In the genomic region with DNA sequence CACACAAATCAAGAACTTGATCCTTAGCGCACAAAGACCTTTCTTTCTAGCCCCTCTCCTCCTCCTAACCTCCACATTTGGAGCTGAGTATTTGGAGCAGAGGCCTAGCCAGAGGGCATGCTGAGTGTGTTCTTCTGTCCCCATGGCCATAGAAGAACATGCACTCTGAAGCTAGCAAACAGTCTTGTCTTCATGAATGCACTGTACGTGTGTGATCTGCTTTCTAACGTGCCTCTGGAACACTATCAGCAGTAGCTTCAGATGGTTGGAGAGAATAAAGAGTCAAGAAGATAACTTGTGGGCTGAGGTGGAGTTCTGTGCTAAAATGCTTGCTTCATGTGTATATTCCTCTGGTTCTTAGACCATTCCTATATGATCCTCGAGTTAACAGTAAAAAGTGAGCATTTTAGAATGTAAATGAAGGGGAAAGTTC, we compare ENCODE assay signal across 9 mouse cellular contexts. TPM values are rescaled to one million over a fixed set of nuclear protein-coding genes. Genes with fewer than 3 reads are reported as not detected.
DNase-seq lines count a peak whose midpoint lies in the region; ATAC-seq and TF ChIP-seq lines count a peak whose summit lies in the region.
"Had no signal": no experiment of that assay in that cellular context is flagged by ENCODE, and none has a peak within 500 bp of the region (broad histone marks: within the 10 kb centered on the region; RNA-seq: fewer than 3 reads in every experiment).

No protein-coding gene starts in this region.

- ATAC-seq in heart, embryonic 15.5 days (replicated peaks; ENCODE audit: insufficient number of reproducible peaks, insufficient read depth, low FRiP score, low read depth): no peak
- ATAC-seq in limb, embryonic 11.5 days (ENCODE audit: insufficient number of reproducible peaks, low FRiP score, low TSS enrichment, low read depth): no peak
- ATAC-seq in midbrain, embryonic 16.5 days: no peak

- DNase-seq in heart, adult 11 months: no peak
- no peak for DNase-seq in spleen, adult 2 months (ENCODE audit: low read depth in 1 of 2, low spot score in 2 of 2)
- no peak for DNase-seq in spleen, adult 12 weeks (ENCODE audit: low spot score)
- no peak for DNase-seq in limb, embryonic 11.5 days (ENCODE audit: low spot score)
- DNase-seq in cerebellum, postnatal 14 days: no peak
- DNase-seq: adrenal gland, postnatal 25 days had no signal

- no peak overlapping the region for H3K4me3 ChIP-seq in heart, embryonic 15.5 days
- H3K4me3 ChIP-seq in spleen, adult 2 months (ENCODE audit: extremely low read depth, insufficient read depth, insufficient read length): no peak overlapping the region
- no peak overlapping the region for H3K4me3 ChIP-seq in limb, embryonic 11.5 days (ENCODE audit: low read depth, low read length)
- no peak overlapping the region for H3K4me3 ChIP-seq in olfactory bulb, adult 2 months (ENCODE audit: insufficient read depth, low read depth, low read length)
- H3K4me3 ChIP-seq in midbrain, embryonic 16.5 days (ENCODE audit: low read depth, low read length): no peak overlapping the region

- H3K9me3 ChIP-seq in heart, embryonic 15.5 days (replicated peaks): no peaks in the 10 kb centered on the region
- H3K9me3 ChIP-seq in limb, embryonic 11.5 days (ENCODE audit: control insufficient read depth, low read length): no peaks in the 10 kb centered on the region
- H3K9me3 ChIP-seq in midbrain, embryonic 16.5 days (replicated peaks; ENCODE audit: control insufficient read depth, low read length, poor library complexity, severe bottlenecking): no peaks in the 10 kb centered on the region

- WGBS in heart, embryonic 15.5 days: 47% methylated on average over 4 of the region's 4 CpGs
- WGBS in spleen, adult 2 months: 75% methylated on average over 4 of the region's 4 CpGs
- 63% methylated on average over 4 of the region's 4 CpGs for WGBS in limb, embryonic 11.5 days
- 69% methylated on average over 4 of the region's 4 CpGs for WGBS in olfactory bulb, adult 2 months
- 62% methylated on average over 4 of the region's 4 CpGs for WGBS in midbrain, embryonic 16.5 days

- H3K4me2 ChIP-seq in heart, embryonic 15.5 days: no peak overlapping the region
- no peak overlapping the region for H3K4me2 ChIP-seq in limb, embryonic 11.5 days (ENCODE audit: low read depth, severe bottlenecking)
- no peak overlapping the region for H3K4me2 ChIP-seq in midbrain, embryonic 16.5 days (ENCODE audit: low read length)

- peak overlapping the region; percentile 72 for H3K27ac ChIP-seq in heart, embryonic 15.5 days
- H3K27ac ChIP-seq in spleen, adult 2 months (ENCODE audit: insufficient read depth, low read length): 0 out of 2 replicates have a peak overlapping the region, but pooled peaks have one; percentile 11
- peak overlapping the region; percentile 91 for H3K27ac ChIP-seq in limb, embryonic 11.5 days (replicated peaks; ENCODE audit: low read depth, low read length)
- peak overlapping the region; percentile 32; the same call in 1 of the 2 replicates for H3K27ac ChIP-seq in olfactory bulb, adult 2 months (ENCODE audit: insufficient read depth, low read depth, low read length)
- H3K27ac ChIP-seq in midbrain, embryonic 16.5 days (ENCODE audit: low read length): no peak overlapping the region

- no peak for TF ChIP-seq CTCF in spleen, adult 2 months (IDR thresholded peaks at IDR 0.05; ENCODE audit: extremely low read depth, insufficient read depth, insufficient read length, insufficient replicate concordance)
- TF ChIP-seq CTCF in olfactory bulb, adult 2 months (IDR thresholded peaks at IDR 0.05; ENCODE audit: insufficient read depth, low read depth, low read length): no peak

- peaks cover 56% of the 10 kb centered on the region for H3K4me1 ChIP-seq in heart, embryonic 15.5 days (replicated peaks)
- H3K4me1 ChIP-seq in spleen, adult 2 months (ENCODE audit: control insufficient read depth, insufficient read depth, insufficient read length): no peaks in the 10 kb centered on the region
- H3K4me1 ChIP-seq in limb, embryonic 11.5 days (ENCODE audit: control insufficient read depth, insufficient read depth, low read length): peaks cover 57% of the 10 kb centered on the region
- peaks cover 17% of the 10 kb centered on the region for H3K4me1 ChIP-seq in olfactory bulb, adult 2 months (ENCODE audit: control insufficient read depth, insufficient read depth, low read length)
- H3K4me1 ChIP-seq in midbrain, embryonic 16.5 days (ENCODE audit: control insufficient read depth, insufficient read depth, low read length): no peaks in the 10 kb centered on the region

- no peak for TF ChIP-seq POLR2A in spleen, adult 2 months (IDR thresholded peaks at IDR 0.05; ENCODE audit: low read depth, low read length)
- TF ChIP-seq POLR2A in olfactory bulb, adult 2 months (IDR thresholded peaks at IDR 0.05; ENCODE audit: insufficient read depth, low read depth, low read length): no peak

- H3K9ac ChIP-seq in heart, embryonic 15.5 days: no peak overlapping the region
- H3K9ac ChIP-seq in limb, embryonic 11.5 days (ENCODE audit: low read length): no peak overlapping the region; the same call in 1 of the 2 replicates
- H3K9ac ChIP-seq in midbrain, embryonic 16.5 days (ENCODE audit: low read depth, low read length): no peak overlapping the region

- no peaks in the 10 kb centered on the region for H3K27me3 ChIP-seq in heart, embryonic 15.5 days
- H3K27me3 ChIP-seq in spleen, adult 2 months (ENCODE audit: control insufficient read depth, insufficient read depth, low read length): no peaks in the 10 kb centered on the region
- no peaks in the 10 kb centered on the region for H3K27me3 ChIP-seq in limb, embryonic 11.5 days (ENCODE audit: control insufficient read depth, insufficient read depth, low read length)
- no peaks in the 10 kb centered on the region for H3K27me3 ChIP-seq in midbrain, embryonic 16.5 days (ENCODE audit: control insufficient read depth, insufficient read depth, low read depth, low read length)

- H3K36me3 ChIP-seq in heart, embryonic 15.5 days: no peaks in the 10 kb centered on the region; the same call in 1 of the 2 replicates
- H3K36me3 ChIP-seq in spleen, adult 2 months (ENCODE audit: control insufficient read depth, insufficient read depth, low read length): no peaks in the 10 kb centered on the region
- H3K36me3 ChIP-seq in limb, embryonic 11.5 days (ENCODE audit: control insufficient read depth, insufficient read depth, low read length): no peaks in the 10 kb centered on the region
- no peaks in the 10 kb centered on the region for H3K36me3 ChIP-seq in midbrain, embryonic 16.5 days (ENCODE audit: control insufficient read depth, insufficient read depth, low read length)

RNA-seq across cellular contexts. Expression of gene Cyth3, which starts 33.3 kb away (rescaled TPM):
- polyA plus RNA-seq in heart, embryonic 15.5 days (2015; fragmentation: Nextera tagmentation; extraction: Ambion mirVana): 49.9 and 57.6 TPM in 2 replicates
- 12.3 and 15.2 TPM in 2 replicates for polyA plus RNA-seq in spleen, adult 2 months (2012; rRNA removed)
- 49.6 and 51.0 TPM in 2 replicates for polyA plus RNA-seq in limb, embryonic 11.5 days (2014; fragmentation: Nextera tagmentation; extraction: Ambion mirVana)
- polyA plus RNA-seq in olfactory bulb, adult 2 months (2012; ENCODE audit: insufficient read depth, insufficient read length, low replicate concordance, missing spikeins): not detected in 2 replicates
- polyA plus RNA-seq in midbrain, embryonic 16.5 days (2015; fragmentation: Nextera tagmentation; extraction: Ambion mirVana): 40.2 and 40.7 TPM in 2 replicates
